ENCODE assay signal across 22 mouse cellular contexts in genomic region chr1:77280373-77281038, GRCm38 (mm10).
DNase-seq lines count a peak whose midpoint lies in the region; ATAC-seq lines count a peak whose summit lies in the region.
"Had no signal": no experiment of that assay in that cellular context is flagged by ENCODE, and none has a peak within 500 bp of the region (broad histone marks: within the 10 kb centered on the region; RNA-seq: fewer than 3 reads in every experiment).

No protein-coding gene starts in this region.

- ATAC-seq in liver, embryonic 13.5 days (ENCODE audit: low read depth): no peak
- ATAC-seq in inflammation-experienced regulatory T-cells, adult 6 months: no peak
- ATAC-seq: forebrain, embryonic 14.5 days had no signal

- H3K9ac ChIP-seq in liver, embryonic 13.5 days: no peak overlapping the region
- H3K9ac ChIP-seq: hindbrain, embryonic 12.5 days; limb, embryonic 13.5 days; neural tube, embryonic 12.5 days had no signal

- no peaks in the 10 kb centered on the region for H3K36me3 ChIP-seq in liver, embryonic 13.5 days
- H3K36me3 ChIP-seq: hindbrain, embryonic 12.5 days; limb, embryonic 13.5 days; neural tube, embryonic 12.5 days had no signal

- WGBS in liver, embryonic 13.5 days (ENCODE audit: insufficient replicate concordance): 77% methylated on average over 11 of the region's 11 CpGs

- peak; percentile 2 for DNase-seq in gastrocnemius, adult 18-20 months (ENCODE audit: low spot score)
- DNase-seq in gastrocnemius, postnatal 10 days: no peak
- no peak for DNase-seq in liver, embryonic 13.5 days
- DNase-seq in liver: no peak
- peak; percentile 23 for DNase-seq in brain, adult 2 months (ENCODE audit: low read depth, low spot score)
- peak; percentile 46 to 48 for DNase-seq in monocyte, adult 2 months (ENCODE audit: low read depth in 1 of 2, low spot score in 2 of 2)
- no peak for DNase-seq in natural killer cell, adult 2 months (ENCODE audit: low spot score in 2 of 2)
- DNase-seq: adrenal gland, adult 8-10 months; cerebellum, adult 11 months; cerebellum, postnatal 14 days; gastrocnemius, adult 2 months; midbrain, embryonic 14.5 days; right cerebral cortex, postnatal 25 days had no signal

- no peaks in the 10 kb centered on the region for H3K9me3 ChIP-seq in liver, embryonic 13.5 days (replicated peaks)
- H3K9me3 ChIP-seq: hindbrain, embryonic 12.5 days; limb, embryonic 13.5 days; neural tube, embryonic 12.5 days had no signal

- no peaks in the 10 kb centered on the region for H3K27me3 ChIP-seq in liver, embryonic 13.5 days
- H3K27me3 ChIP-seq: hindbrain, embryonic 12.5 days; limb, embryonic 13.5 days; neural tube, embryonic 12.5 days had no signal

- peak overlapping the region; percentile 88 for H3K27ac ChIP-seq in liver, embryonic 13.5 days
- H3K27ac ChIP-seq: gastrocnemius, adult 2 months; heart, adult 2 months; hindbrain, embryonic 12.5 days; kidney, postnatal 0 days; layer of hippocampus, adult 2 months; limb, embryonic 13.5 days; macrophage; neural tube, embryonic 12.5 days had no signal

- H3K4me2 ChIP-seq in liver, embryonic 13.5 days: no peak overlapping the region
- H3K4me2 ChIP-seq: hindbrain, embryonic 12.5 days; limb, embryonic 13.5 days; neural tube, embryonic 12.5 days had no signal

- H3K4me3 ChIP-seq in liver, embryonic 13.5 days (replicated peaks): no peak overlapping the region
- H3K4me3 ChIP-seq: gastrocnemius, adult 2 months; heart, adult 2 months; hindbrain, embryonic 12.5 days; layer of hippocampus, adult 2 months; limb, embryonic 13.5 days; neural tube, embryonic 12.5 days had no signal

- H3K4me1 ChIP-seq in liver, embryonic 13.5 days (replicated peaks): peaks cover 42% of the 10 kb centered on the region
- H3K4me1 ChIP-seq: hindbrain, embryonic 12.5 days; neural tube, embryonic 12.5 days had no signal

Comparison
In these comparisons a context has a peak if more than half of its experiments do, and no peak if none do; other contexts are left out.
1. DNase-seq: peak in gastrocnemius, adult 18-20 months (single experiment), brain, adult 2 months (single experiment) and monocyte, adult 2 months (2 of 2); none in gastrocnemius, postnatal 10 days (single experiment), liver, embryonic 13.5 days (single experiment), liver (single experiment) and natural killer cell, adult 2 months (0 of 2).